Mouse (Mus musculus): ENCODE measurements around the gene Magi3.

The Magi3 gene
- long read RNA-seq, experiment 1, partial matches to known transcripts: 1 of 3 reads
- long read RNA-seq, experiment 1, other reads (novel, unspliced or antisense): 2 of 3 reads
- long read RNA-seq, experiment 2, partial matches to known transcripts: 3 of 4 reads
- long read RNA-seq, experiment 2, other reads (novel, unspliced or antisense): 1 of 4 reads

- intact Hi-C loops (cut with DNase I): loop anchor here (5.0 kb wide), 1 partner anchor 217 kb away; no protein-coding TSS in a partner anchor
Measured at GRCm38 (mm10) chr3:104220295-104220965, at the start of gene Magi3. Gene Magi3 (minus strand): TSS chr3:104220374.

DNA sequence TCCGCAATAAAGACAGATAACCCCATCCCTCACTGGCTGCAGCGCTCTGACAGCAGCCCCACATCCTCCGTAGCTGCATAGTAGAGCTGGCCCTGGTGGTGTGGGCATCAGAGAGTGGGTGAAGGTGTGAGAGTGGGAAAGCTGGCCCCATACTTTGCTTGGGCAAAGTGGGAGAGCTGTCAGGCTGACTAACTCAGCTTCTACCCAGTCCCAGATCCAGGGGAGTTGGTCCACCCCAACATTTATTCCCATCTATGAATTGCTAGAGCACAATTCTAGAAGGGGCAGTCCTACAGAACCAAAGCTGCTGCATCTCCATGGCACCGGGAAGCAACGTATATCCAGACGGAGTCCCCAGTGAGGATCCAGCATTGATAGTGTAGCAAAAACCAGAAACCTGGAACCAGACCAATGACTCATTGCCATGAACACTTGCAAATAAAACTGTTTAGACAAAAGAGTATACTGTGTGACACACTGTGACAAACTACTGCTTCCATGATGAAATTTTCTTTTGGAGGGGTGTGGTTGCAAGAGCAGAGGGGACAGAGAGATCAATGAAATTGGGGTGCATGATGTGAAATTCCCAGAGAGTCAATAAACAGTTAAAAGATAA lies 44.5 kb upstream of the Magi3 start:
- intact Hi-C loops (cut with DNase I): no loop called here

- intact Hi-C loops (cut with DNase I): no loop called here
Measured at GRCm38 (mm10) chr3:104260221-104260620, 40.0 kb upstream of the Magi3 start.

GRCm38 (mm10) chr3:104259168-104259567 lies 39.0 kb upstream of the Magi3 start:
- intact Hi-C loops (cut with DNase I): no loop called here

DNA sequence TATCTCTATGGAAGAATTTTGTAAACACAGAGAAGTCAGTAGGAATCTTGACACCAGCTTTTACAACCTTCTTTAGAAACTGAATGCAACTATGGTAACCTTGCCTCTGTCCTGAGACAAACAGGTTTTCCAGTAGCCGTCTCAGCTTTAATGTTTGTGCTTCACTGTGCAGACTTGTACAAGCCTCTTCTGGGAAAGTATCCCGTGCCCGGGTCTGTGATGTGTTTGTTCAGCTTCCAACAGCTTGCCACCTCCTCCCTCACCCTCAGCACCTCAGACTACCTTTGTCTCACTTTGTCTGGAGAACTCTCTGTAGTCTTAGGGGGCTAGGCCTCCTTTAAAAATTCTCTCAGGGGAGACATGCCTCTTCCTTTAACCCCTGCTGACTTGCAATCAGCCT lies 36.9 kb upstream of the Magi3 start:
- intact Hi-C loops (cut with DNase I): no loop called here

DNA sequence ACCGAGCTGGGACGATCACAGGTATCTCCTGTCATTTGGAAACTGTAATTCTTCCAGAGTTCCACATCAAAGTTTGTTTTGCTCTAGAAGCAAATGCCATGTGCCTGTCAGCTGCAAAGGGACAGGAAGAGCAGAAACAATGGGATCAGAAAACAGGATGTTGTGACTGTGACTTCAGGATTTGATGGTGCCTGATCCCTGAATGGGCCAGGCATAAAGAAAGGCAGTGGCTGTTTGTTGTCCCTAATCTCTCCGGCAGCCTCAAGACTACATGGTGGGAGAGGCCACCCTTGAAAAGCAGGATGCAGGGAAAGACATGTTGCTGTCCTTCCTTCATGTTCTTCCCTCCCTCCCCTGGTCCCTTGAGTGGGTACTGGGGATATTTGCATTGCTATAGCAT lies 33.6 kb upstream of the Magi3 start:
- intact Hi-C loops (cut with DNase I): no loop called here

- intact Hi-C loops (cut with DNase I): no loop called here
Measured at GRCm38 (mm10) chr3:104247850-104248249, 27.7 kb upstream of the Magi3 start.

DNA sequence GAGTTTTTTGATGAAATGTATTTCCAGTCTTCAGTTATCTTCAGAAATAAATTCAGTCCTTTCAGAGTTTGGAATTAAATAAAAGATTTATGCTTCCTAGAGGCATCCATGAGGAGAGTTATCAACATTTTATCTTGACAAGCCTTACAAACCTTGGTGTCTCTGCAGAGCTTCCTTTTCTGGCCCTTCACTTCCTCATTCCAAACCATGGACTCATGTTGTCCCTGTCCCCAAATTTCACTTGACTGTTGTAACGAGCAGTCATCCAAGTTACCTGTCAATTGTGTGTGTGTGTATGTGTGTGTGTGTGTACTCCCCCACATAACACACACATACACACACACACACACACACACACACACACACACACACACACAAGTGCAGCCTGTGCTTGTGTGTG lies 26.9 kb upstream of the Magi3 start:
- intact Hi-C loops (cut with DNase I): no loop called here

GRCm38 (mm10) chr3:104244373-104244772 lies 24.2 kb upstream of the Magi3 start:
- intact Hi-C loops (cut with DNase I): no loop called here

DNA sequence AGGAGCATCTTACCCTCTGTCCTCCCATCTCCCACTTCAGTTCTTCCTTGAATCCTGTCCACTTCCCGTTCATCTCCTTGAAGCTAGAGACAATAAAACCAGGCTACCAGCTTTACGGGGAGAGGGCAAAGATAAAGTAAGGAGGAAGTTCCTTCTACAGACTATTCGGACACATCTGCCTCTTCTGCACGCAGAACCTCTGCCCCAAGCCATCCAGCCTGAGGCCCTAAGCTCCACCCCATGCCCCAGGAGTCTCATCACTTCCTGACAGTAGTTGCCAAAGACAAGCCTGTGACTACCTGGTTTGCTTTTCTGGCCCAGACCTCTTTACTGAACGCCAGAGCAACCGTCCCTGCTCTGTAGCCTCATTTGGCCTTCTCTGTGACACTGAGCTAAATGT lies 23.8 kb upstream of the Magi3 start:
- intact Hi-C loops (cut with DNase I): no loop called here

DNA sequence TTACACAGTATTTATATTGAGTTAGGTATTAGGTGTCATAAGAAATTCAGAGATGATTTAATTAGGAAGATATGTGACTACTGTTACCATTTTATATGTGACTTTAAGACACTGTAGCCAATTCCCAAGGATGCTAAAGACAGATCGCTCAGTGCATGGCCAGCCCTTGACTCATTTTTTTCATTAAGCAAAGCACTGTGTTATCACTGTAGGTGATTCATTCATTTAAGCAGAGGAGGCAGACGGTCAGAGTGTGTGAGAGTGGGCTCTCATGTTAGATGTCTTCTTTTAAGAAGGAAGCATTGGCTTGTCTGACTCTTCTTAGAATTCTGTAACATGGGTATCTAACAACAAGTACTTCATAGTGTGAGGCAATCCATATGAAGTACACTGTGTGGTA lies 19.6 kb upstream of the Magi3 start:
- intact Hi-C loops (cut with DNase I): no loop called here

- intact Hi-C loops (cut with DNase I): no loop called here
Measured at GRCm38 (mm10) chr3:104239376-104239775, 19.2 kb upstream of the Magi3 start.

DNA sequence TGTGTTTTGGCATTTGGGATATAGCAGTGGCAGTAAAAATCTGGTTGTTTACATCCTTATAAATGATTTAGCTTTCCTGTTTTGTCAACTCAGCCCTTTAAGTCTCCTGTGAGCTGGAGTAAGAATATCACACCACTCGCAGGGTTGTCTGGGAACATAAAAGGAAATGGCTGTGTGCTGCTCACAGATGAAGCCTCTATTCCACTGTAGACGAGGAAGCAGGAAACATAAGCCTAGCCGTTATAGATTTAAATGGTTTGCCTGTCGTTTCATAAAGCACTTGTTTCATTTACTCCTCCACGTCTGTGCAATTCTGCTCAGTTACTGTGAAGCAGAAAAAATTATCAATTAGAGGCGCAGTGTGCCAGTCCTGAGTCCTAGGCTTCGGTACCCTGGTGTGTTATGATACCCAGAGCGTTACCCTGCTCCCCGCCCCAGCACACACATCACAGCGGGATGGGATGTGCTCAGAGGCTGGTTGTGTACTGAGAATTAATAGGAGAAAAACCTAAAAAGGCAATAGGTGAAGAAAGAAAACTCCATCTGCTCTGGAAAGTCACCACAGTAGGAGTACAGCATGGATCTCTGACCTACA lies 17.8 kb upstream of the Magi3 start:
- intact Hi-C loops (cut with DNase I): no loop called here

DNA sequence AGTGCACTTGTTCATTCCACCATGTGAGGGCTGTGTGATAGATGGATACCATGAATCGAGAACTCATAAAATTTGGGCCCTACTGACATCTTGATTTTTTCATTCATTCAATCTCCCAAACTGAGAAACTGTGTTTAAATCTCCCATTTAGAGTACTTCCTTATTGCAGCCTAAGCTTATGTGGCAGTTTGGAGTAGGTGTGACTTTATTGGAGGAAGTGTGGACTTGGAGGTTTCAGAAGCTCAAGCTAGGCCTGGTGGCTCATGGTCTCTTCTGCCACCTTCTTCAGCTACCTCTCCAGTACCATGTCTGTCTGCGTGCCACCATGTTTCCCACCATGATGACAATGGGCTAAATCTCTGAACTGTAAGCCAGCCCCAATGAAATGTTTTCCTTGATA lies 15.9 kb upstream of the Magi3 start:
- intact Hi-C loops (cut with DNase I): no loop called here

- intact Hi-C loops (cut with DNase I): no loop called here
Measured at GRCm38 (mm10) chr3:104235099-104235498, 14.9 kb upstream of the Magi3 start.

DNA sequence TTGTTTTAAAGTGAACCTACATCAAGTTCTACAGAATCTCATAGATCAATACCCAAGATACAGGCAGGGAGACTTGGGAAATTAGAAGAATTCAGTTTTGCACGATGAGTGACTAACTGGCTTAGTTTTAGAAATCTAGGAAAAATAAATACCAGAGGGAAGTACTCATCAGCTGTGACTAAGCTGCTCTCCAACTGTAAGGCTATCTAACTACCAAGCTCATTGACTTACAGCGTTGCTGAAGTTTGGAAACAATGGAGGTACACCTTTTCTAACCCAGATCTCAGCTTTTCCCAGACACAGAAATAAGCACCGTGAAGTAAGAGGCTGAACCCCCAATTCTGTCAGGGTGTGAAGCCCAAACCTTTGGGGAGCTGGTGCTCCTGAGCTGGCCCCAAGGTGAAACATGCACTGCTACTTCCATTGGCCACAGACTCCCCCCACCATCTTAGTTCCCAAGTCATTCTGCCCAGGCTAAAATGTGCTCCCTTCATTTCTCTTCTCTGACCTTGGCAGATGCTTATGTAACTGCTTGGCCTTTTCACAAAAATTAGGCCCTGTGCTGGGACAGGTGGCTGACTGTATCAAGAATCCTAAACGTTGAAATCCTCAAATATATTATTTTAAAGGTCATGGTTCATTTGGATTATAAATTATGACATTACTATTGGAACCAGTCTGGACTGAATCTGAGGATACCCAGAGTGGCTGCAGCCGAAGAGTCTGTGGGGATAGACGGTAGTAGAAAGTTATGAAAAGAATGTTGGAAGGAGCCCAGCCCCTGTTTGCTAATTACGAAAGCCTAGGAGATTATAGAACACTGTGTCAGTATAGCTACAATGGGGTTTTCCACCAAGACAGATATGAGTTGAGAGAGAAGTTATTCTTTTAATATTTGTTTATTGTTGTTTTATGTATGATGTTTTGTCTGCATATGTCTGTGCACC lies 13.5 kb upstream of the Magi3 start:
- intact Hi-C loops (cut with DNase I): no loop called here

- intact Hi-C loops (cut with DNase I): no loop called here
Measured at GRCm38 (mm10) chr3:104227438-104228111, 7.4 kb upstream of the Magi3 start.

- intact Hi-C loops (cut with DNase I): no loop called here
Measured at GRCm38 (mm10) chr3:104226731-104227130, 6.6 kb upstream of the Magi3 start.

- intact Hi-C loops (cut with DNase I): loop anchor here (5.0 kb wide), 1 partner anchor 216 kb away; no protein-coding TSS in a partner anchor
Measured at GRCm38 (mm10) chr3:104221156-104221555, 982 bp upstream of the Magi3 start.

- intact Hi-C loops (cut with DNase I): loop anchor here (5.0 to 10.0 kb wide), 2 partner anchors 115 to 218 kb away; no protein-coding TSS in a partner anchor
Measured at GRCm38 (mm10) chr3:104219531-104220294, 461 bp downstream of the Magi3 start.
